Mouse (Mus musculus) embryonic stem cell, embryonic (primary cell): ENCODE results near the gene Snx12.

ENCODE experiments used
- CTCF ChIA-PET, 4 experiments: fragments of 300-600 bp in 2 of 4; fragments of 350-600 bp in 2 of 4; sonication (Branson Sonifier 250); formaldehyde crosslinking; loops; one replicate each; lab custom pipeline; 2022; ENCODE audit warnings: inconsistent platforms in 2 of 4; lab: Charles Lee
- POLR2A ChIA-PET, 4 experiments: fragments of 300-600 bp in 2 of 4; fragments of 350-600 bp in 2 of 4; sonication (Branson Sonifier 250); formaldehyde crosslinking; loops; one replicate each; lab custom pipeline; 2022; ENCODE audit warnings: antibody characterized with exemption in 4 of 4, inconsistent platforms in 1 of 4; lab: Charles Lee

The Snx12 gene

DNA sequence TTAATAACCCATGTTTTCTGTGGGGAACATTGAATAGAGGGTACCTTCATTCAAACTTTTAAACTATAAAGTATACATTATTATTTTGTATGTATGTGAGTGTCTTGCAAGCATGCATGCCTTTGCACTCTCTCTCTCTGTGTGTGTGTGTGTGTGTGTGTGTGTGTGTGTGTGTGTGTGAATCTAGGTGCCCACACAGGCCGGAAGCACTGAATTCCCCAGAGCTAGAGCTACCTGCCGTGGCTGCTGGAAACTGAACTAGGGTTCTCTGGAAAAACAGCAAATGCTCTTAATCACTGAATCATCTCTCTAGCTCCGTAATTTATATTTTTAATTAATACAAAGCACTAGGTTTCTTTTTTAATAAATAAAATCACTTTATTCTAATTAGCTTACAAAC is 59.1 kb downstream of the Snx12 start:
- POLR2A ChIA-PET = interaction anchor here in 2 of 4 experiments (0.6 to 0.7 kb wide), 2 partner anchors 91 to 106 kb away, joined by 3 read pairs; partner anchors contain the start of gene Foxo4 (in 1 of the 2)
- CTCF ChIA-PET = no interaction called here

DNA sequence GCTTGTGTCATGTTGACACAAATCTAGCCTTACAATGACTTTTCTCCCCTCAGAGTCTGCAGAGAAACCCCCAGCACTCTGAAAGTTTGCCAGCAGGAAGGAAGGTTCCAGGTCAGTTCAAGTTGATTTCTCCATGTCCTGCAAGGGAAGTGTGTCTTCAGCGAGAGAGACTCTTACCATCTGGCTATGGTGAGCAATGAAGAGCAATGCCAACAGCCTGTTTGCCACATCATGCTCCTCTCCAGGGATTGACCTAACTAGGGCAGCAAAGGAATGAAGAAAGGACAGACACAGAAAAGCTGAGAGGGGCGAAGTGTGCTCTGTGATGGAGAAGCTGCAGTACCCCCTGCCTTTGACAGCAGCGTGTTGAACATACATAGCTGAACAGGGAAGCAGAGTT is 59.8 kb downstream of the Snx12 start:
- POLR2A ChIA-PET = interaction anchor here in 2 of 4 experiments (0.6 to 0.7 kb wide), 2 partner anchors 334 to 403 kb away, joined by 4 read pairs; no protein-coding TSS in a partner anchor
- CTCF ChIA-PET = interaction anchor here in 3 of 4 experiments (0.6 kb wide), 3 partner anchors 42 to 820 kb away, joined by 3 to 6 read pairs (median 3); no protein-coding TSS in a partner anchor

DNA sequence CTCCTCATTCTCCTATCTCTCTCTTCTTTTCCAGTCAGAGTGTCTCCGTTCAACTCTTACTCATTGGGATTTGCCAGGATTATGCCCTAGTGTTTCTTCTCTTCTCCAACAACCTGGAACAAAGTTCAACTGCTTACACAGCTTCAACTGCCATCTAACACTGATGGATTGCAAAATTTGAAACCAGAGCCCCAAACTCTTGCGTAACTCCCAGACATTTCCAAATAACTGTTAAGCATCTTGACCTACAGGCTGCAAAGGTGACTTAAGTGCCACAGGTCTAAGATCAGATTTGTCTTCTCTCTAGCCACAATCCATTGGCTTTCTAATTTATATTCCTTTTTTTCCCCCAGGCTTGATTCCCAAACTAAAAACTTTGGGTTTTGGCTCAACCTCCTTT is 64.9 kb downstream of the Snx12 start:
- CTCF ChIA-PET = no interaction called here
- POLR2A ChIA-PET = no interaction called here

DNA sequence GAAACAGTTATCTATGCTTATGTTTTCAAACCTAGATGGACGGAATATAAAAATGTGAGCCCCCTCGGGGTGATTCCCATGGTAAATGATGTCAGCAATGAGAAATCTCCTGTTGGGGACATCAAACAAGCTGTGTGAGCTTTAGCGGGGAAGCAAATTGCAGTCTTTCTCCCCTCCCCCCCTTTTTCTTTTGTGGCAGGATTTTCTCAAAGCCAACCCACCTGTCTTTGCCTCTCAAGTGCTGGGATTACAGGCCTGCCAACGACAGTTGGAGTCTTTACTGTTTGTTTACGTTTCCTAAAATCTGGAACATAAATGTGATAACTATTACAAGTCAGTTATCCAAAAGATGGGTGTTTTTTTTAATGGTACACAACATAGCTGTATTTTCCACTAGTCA is 66.0 kb downstream of the Snx12 start:
- CTCF ChIA-PET = no interaction called here
- POLR2A ChIA-PET = interaction anchor here in 1 of 4 experiments (0.6 kb wide), 1 partner anchor 414 kb away, joined by 5 read pairs; no protein-coding TSS in a partner anchor

DNA sequence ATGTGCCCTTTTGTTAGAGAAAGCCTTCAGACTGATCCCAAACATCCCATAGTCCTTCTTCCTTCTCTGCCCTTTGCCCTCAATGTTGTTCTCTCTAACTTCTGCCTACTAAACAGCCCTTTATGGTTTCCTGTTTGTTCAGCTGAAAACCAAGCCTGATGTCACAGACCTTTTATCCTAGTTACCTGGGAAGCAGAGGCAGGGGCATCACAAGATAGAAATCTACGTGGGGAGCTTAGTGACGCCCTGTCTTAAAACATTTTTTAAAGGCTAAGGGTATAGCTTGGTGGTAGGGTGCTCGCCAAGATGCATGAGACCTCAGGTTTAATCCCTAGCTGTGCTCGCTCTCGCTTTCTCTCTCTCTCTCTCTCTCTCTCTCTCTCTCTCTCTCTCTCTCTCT is 74.9 kb downstream of the Snx12 start:
- ChIA-PET POLR2A (interaction anchor here in 1 of 4 experiments (0.9 kb wide), 1 partner anchor 63 kb away, joined by 4 read pairs; no protein-coding TSS in a partner anchor), CTCF (no interaction called here)

DNA sequence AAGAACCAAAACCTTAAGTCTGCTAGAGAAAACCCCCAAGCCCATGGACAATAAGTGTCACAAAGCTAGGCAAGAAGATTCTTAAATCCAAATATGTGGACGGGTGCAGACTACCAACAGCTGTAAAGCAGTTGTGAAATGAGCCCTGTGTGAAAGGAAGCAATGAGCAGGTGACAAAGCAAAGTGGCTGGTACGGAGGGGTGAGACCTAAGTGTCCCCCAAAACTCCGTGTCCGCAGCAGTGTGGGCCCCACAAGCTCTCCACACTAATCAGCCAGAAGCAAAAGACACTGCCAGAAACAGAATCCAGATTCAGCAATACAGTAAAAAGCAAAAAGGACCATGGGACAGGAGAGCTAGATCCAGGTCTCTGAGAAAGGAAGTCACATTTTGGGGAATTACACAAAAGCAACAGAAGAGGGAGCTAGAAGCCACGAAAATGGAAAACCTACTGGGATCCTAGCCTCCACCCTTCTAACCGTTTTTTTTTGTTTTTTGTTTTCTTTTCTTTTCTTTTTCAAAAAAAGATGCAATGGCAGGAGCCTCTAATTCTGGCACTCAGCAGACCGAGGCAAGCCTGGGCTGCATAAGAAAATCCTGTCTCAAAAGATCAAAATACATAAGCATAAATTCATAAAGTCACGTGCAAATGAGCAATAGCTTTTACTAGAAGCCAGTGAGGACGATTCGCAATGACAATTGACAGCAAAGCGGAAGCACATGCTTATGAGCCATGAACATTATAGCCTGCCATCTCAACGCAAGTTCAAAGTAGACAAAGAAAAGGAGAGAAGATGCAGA is 90.2 kb downstream of the Snx12 start:
- CTCF ChIA-PET = interaction anchor here (0.6 to 3.7 kb wide), 23 partner anchors 9 to 1192 kb away, joined by 3 to 35 read pairs (median 5); no protein-coding TSS in a partner anchor
- POLR2A ChIA-PET = interaction anchor here in 3 of 4 experiments (0.6 to 3.5 kb wide), 9 partner anchors 46 to 390 kb away, joined by 3 to 19 read pairs (median 4); partner anchors contain the start of gene Slc7a3 (in 1 of the 3)

DNA sequence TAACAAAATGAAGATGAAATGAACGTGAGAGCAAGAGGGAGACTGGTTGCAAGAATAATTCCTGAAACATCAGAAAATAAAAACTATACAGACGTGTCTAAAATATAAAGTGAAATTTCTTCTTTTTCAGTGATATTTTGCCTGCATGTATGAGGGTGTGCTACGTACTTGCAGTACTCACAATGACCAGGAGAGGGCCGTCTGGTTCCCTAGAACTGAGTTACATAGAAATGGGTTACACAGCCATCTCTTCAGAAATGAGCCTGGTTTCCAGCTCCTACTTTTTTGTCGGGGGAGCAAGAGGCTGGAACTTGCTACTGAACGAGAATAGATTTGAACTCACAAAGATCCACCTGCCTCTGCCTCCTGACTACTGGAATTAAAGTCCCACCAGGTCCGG is 91.4 kb downstream of the Snx12 start:
- ChIA-PET POLR2A (interaction anchor here in 3 of 4 experiments (1.1 to 3.5 kb wide), 4 partner anchors 198 to 201 kb away, joined by 3 to 19 read pairs (median 12); no protein-coding TSS in a partner anchor), CTCF (interaction anchor here (0.5 to 3.7 kb wide), 19 partner anchors 8 to 1379 kb away, joined by 3 to 35 read pairs (median 4); partner anchors contain the start of gene Med12 (in 1 of the 4))

DNA sequence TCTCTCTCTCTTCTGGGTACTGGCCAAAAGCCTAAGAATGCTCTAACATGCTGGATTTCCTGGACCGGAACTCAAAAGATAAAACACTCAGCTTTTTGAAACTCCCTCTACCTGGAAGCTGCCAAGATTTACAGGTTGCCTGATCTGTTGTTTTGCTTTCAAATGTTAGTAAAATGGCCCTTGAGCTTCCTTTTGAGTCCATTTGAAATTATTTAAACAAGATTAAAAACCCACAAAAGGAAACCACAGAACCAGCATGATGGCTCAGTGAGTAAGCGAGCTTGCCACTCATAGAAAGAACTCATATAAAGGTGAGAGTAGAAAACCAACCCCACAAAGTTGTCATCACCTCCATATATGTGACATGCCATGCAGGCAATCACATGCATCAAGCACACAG is 93.8 kb downstream of the Snx12 start:
- ChIA-PET CTCF (interaction anchor here in 3 of 4 experiments (0.7 to 1.0 kb wide), 4 partner anchors 9 to 941 kb away, joined by 3 to 4 read pairs (median 3); no protein-coding TSS in a partner anchor), POLR2A (interaction anchor here in 3 of 4 experiments (0.6 to 3.4 kb wide), 10 partner anchors 12 to 204 kb away, joined by 3 to 15 read pairs (median 4); partner anchors contain the start of gene Slc7a3 (in 1 of the 3))

DNA sequence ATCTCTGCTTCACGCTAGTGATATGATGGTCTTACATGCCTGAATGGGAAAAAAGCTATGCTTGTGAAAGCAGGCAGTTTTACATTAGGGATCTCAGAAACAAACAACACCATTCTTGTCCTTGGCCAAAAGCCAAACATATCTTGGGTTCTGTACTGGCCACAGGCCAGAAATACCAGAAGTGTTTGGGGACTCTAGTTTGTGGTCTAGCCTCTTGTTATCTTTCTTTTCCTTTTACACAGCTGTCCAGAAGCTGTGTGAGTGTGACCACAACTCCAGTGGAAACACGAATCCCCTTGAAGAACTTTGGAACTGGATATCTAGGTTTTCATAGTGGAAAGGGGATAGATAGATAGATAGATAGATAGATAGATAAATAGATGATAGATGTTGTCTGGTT is 95.4 kb downstream of the Snx12 start:
- CTCF ChIA-PET = no interaction called here
- POLR2A ChIA-PET = interaction anchor here in 3 of 4 experiments (1.1 to 3.4 kb wide), 4 partner anchors 10 to 206 kb away, joined by 3 to 15 read pairs (median 4); no protein-coding TSS in a partner anchor

DNA sequence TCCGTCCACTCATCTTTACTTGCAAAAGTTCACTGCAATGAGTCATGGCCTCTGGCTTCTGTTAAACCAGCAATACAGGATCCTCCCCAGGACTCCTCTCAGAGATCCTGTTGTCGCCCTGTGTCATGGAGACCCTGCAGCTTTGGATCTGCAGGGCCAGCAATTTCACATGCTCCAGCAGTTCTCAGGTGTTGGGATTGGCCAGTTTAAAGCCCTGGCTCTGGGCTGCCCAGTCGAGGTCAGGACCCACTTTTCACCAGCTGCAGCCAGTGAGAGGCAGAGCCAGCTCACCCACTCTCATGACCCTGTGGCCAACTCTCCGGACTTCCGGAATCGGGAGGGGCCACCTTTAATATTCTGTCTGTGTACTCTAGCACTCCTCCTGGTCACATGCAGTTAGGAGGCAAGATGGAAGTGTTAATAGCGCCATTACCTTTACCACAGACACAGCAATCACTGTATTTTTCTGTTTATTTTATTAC is 95.8 kb downstream of the Snx12 start:
- POLR2A ChIA-PET = interaction anchor here in 3 of 4 experiments (1.1 to 3.4 kb wide), 3 partner anchors 205 to 206 kb away, joined by 3 to 15 read pairs (median 4); no protein-coding TSS in a partner anchor
- CTCF ChIA-PET = interaction anchor here in 2 of 4 experiments (0.8 to 1.0 kb wide), 2 partner anchors 10 to 206 kb away, joined by 3 to 7 read pairs; no protein-coding TSS in a partner anchor

DNA sequence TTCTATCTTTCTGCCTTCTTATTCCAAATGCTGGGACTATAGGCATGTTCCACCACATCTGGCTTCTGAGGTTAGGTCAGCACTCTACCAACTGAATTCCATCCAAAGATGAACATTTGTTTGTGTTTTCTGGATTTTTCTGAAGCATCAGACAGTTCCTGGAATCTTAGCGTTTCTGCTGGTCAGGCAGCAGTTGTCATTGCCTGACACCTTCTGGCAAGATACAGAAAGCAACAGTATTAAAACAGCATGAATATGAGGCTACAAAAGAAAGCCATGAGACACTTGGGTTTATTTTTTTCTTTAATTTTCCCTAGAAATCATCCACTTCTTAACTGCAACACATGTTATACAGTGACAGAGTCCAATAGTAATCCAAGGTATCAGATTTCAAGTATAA is 101.8 kb downstream of the Snx12 start:
- CTCF ChIA-PET = interaction anchor here in 3 of 4 experiments (0.5 to 2.0 kb wide), 8 partner anchors 11 to 391 kb away, joined by 3 to 8 read pairs (median 4); partner anchors contain the start of gene Gdpd2 (in 1 of the 3)
- POLR2A ChIA-PET = interaction anchor here in 3 of 4 experiments (0.5 to 1.2 kb wide), 5 partner anchors 36 to 212 kb away, joined by 3 to 8 read pairs (median 3); no protein-coding TSS in a partner anchor

DNA sequence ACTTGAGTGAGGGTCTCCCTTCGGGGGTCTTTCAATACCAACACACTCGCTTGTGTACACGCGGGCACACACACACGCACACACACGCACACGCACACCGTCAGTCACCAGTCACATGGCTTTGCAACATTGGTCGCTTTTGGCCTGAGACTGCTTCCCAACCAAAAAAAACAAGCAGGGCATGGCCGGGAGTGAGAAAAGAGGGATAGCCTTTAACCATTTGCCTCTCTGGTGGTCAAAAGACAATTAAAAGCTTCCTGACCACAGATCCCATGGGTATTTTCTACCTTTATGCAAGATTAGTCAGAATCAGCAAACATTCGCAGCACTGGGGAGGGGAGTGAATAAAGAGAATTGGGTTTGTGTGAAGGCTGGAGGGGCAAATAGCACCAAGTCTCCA is 136.4 kb downstream of the Snx12 start, which contains the start of gene Slc7a3:
Gene Slc7a3, minus strand, starts transcription at position 101 of the 400 bp plus-strand sequence.
- ChIA-PET POLR2A (interaction anchor here in 3 of 4 experiments (0.6 to 5.3 kb wide), 10 partner anchors 10 to 551 kb away, joined by 3 to 74 read pairs (median 5); partner anchors contain the start of gene Snx12 (in 1 of the 3)), CTCF (interaction anchor here in 1 of 4 experiments (0.6 kb wide), 1 partner anchor 811 kb away, joined by 3 read pairs; no protein-coding TSS in a partner anchor)

DNA sequence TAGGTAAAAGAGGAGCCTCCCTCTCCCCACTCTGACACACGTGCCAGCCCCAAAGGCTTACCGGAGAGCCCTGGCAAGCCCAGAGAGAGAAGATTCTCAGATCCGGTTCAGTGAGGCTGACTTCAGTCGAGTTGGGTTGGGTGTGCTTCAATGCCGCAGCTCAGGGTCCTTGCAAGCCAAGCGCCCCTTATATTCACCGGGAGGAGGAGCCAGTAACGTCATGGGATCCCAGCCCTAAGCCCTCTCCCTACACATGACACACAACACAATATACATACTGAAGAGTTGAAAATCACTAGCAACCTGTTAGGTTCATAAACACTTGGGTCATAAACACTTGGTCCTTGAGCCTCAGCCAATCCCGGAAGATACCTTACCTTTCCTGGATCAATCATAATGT is 137.2 kb downstream of the Snx12 start:
- ChIA-PET CTCF (interaction anchor here in 2 of 4 experiments (0.5 to 0.6 kb wide), 2 partner anchors 812 to 1266 kb away, joined by 3 to 5 read pairs; no protein-coding TSS in a partner anchor), POLR2A (interaction anchor here in 3 of 4 experiments (0.6 to 5.3 kb wide), 36 partner anchors 8 to 780 kb away, joined by 3 to 74 read pairs (median 6); partner anchors contain the start of genes Kif4 (in 1 of the 3), Nono (in 1 of the 3), Pdzd11 (in 1 of the 3) and Zmym3 (in 1 of the 3))

DNA sequence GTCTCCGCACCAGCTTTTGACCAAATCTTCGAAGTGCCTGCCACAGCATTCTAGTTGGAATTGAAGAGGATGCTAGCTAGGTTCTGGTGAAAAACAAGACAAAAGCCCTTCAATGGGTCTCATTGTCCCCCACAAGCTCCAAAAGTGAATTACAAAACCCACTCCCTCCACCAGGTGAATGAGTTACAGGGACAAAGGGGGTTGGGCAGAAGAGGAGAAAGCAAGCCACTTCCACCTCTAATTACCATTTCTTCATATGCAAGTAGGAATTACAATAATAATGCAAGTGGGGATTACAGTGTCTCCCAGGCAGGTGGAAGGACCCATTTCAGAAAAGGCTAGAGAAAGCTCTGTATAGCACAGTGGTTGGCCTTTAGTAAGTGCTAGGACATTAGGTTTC is 138.2 kb downstream of the Snx12 start:
- CTCF ChIA-PET = interaction anchor here in 1 of 4 experiments (1.1 to 1.4 kb wide), 2 partner anchors 35 to 402 kb away, joined by 4 to 5 read pairs; no protein-coding TSS in a partner anchor

DNA sequence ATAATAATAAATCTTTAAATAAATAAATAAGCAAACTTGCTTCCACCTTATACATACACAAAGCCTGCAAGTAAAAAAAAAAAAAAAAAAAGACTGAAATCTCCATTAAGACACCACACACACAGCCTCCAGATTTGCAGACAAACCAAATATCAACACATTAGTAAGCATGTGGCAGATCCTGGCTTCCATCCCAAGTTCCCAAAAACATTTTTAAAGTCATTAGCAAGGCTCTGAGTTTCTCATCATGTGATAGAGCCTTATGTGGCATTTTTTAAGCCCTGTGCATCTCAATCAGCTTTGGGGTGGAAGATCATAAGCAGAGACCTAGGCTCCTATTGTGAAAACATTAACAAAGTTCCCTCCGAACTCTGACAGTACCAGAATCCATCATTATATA is 157.1 kb downstream of the Snx12 start:
- ChIA-PET POLR2A (no interaction called here), CTCF (no interaction called here)

More for the DNA sequence above, 138.2 kb downstream of the Snx12 start:
- POLR2A ChIA-PET = interaction anchor here (0.6 to 5.3 kb wide), 63 partner anchors 8 to 711 kb away, joined by 3 to 74 read pairs (median 4); partner anchors contain the start of genes Nono (in 2 of the 4), 8030474K03Rik (in 1 of the 4), Foxo4 (in 1 of the 4) and Gm614 (in 1 of the 4)

DNA sequence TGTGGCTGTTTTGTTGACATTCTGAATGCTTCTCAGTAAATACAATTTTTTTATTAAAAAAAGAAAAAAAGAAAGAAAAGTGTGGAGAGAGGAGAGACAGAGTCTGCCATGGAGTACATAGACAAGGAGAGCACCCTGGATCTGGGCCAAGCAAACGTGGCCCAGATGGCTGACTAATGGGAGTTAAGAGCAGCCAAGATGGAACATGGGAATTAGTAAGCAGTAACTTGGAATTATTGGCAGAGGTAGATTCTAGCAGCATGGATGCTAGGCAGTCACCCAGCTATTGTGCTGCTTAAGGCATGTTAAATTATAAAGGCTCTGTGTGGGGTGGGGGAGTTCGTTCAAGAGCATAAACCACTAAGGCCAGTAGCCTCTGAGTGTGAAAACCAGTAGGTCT is 158.9 kb downstream of the Snx12 start:
- POLR2A ChIA-PET = no interaction called here
- CTCF ChIA-PET = interaction anchor here in 1 of 4 experiments (0.6 kb wide), 1 partner anchor 115 kb away, joined by 5 read pairs; no protein-coding TSS in a partner anchor

DNA sequence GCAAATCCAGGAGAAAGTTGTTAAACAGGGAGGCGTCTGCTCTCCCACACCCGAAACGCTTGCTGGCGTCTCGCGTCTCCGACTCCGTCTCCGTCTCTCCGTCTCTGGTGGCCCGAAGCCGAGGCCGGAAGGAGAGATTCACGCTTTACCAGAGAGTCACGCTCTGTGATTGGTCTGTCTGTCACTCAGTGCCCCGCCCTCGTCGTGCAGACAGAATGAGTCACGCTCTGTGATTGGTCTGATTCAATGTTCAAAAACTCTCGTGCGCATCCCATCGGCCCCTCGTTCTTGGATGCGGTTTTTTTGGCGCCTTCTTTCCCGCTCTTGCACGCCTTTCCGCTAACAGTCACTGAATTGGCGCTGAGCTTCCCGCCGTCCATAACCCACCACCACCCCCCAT is 162.8 kb downstream of the Snx12 start, which contains the start of gene Tex11:
Gene Tex11, minus strand, starts transcription at position 127 of the 400 bp plus-strand sequence.
- POLR2A ChIA-PET = interaction anchor here in 2 of 4 experiments (1.2 to 2.4 kb wide), 3 partner anchors 24 to 273 kb away, joined by 3 to 9 read pairs (median 3); no protein-coding TSS in a partner anchor
- CTCF ChIA-PET = no interaction called here
